Mouse (Mus musculus): ENCODE data around the gene Nek8.
A peak's percentile ranks its signal among the peaks of the same experiment; 100 is the strongest.
"Not testable (repeated sequence)": the region's sequence is repeated elsewhere in the genome, so short reads cannot be mapped to it uniquely, and the experiment has no call there.

Nek8 gene

DNA sequence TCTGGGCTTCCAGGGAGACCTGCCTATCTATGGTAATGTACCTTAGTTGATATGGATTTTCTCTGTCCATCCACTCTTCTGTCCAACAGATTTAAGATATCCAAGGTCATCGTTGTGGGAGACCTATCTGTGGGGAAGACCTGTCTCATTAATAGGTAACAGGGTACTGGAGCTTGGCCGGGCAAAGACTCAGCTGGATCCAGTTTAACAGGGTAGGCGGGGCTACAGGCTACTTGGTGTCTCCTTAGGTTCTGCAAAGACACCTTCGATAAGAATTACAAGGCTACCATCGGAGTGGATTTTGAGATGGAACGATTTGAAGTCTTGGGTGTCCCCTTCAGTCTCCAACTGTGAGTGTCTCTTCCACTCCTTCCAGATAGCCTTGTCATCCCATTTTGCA lies 13.6 kb upstream of the Nek8 start:
- H3K27me3 ChIP-seq (ENCODE audit: control insufficient read depth, insufficient read depth, low read length, poor library complexity, severe bottlenecking) = no peaks in the 10 kb centered on the region
- no peak for DNase-seq (ENCODE audit: low read depth, low spot score)

DNA sequence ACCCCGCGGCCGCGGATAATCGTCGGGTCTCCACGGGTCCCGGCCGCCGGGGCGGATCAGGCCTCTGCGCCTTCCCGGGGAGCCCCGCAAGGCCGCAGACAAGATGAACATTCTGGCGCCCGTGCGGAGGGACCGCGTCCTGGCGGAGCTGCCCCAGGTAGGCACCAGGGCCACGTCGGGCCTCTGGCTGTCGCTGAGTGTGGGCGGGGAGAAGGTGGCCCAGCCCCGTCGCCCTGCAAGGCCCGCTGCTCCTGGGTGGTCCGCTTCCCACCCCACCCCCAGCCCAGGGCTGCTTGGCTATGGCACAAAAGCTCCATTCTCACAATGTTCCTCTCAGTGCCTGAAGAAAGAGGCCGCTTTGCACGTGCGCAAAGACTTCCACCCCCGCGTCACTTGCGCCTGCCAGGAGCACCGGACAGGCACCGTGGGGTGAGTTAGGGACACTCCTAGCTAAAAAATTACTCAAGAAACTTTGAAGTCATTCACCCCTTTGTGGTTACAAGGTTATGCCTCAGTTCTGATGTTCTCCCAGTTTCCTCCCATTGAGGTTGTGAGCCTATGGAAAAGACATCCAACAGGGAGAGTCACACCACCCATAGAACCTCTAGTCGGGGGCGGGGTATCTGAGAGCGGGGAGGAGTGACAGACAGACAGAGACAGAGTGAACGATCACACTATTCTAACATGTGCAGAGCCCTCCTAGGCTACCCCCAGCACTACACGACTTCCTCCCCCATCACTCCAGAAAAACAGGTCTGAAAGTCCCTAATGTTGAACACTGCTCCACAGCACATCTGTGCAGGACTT lies 13.0 kb upstream of the Nek8 start:
- H3K27me3 ChIP-seq (ENCODE audit: control insufficient read depth, insufficient read depth, low read length, poor library complexity, severe bottlenecking) = no peaks in the 10 kb centered on the region
- H3K36me3 ChIP-seq (ENCODE audit: control insufficient read depth, insufficient read depth, low read length, poor library complexity, severe bottlenecking) = no peaks in the 10 kb centered on the region
- peak; percentile 35 for DNase-seq (ENCODE audit: low read depth, low spot score)

More for the DNA sequence above, 13.6 kb upstream of the Nek8 start:
- H3K36me3 ChIP-seq (ENCODE audit: control insufficient read depth, insufficient read depth, low read length, poor library complexity, severe bottlenecking) = no peaks in the 10 kb centered on the region

DNA sequence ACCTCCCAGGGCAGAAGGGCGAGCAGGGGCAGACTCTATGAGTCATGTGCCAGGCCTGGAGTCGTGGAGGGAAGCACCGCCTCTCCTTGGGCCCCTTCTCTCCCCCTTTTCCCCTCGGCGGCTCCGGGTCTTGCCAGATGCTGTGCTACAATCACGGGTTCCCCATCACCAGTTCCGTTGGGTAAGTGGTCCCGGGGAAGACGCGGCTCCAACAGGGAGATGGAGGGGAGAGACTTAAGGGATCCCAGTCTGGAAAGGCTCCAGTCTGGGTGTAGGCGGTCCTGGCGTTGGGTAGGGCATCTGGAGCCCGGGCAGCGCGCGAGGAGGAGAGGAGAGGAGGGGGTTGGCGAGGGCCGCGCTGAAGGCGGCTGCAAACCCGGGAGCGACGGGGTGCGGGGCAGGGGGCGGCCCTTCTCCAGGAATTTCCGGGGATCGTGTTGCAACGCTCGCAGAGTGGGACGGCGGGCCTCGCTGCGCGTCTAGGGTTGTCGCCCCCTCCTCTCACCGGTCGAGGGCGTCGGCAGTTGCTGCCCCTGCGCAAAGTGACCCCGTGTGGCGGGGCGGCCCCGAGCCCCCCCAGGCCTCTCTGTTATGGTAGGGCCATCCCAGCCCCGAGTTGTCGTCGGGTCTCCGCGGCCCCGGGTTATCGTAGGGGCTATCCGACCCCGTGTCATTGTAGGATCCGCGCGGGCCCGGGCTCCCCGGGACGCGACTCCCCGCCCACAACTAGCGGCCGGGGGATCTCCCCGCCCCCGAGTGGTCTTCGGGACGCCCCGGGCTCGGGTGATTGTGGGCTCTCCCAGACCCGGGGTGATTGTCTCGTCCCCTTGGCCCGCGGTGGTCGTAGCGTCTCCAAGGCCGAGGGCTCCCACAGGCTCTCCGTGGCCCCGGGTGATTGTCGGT lies 12.1 kb upstream of the Nek8 start, which contains the start of gene Rab34:
Rab34 (plus strand) TSS at position 100 of the 903 bp plus-strand sequence.
- Histone ChIP-seq H3K27me3 (ENCODE audit: control insufficient read depth, insufficient read depth, low read length, poor library complexity, severe bottlenecking) (no peaks in the 10 kb centered on the region), H3K36me3 (ENCODE audit: control insufficient read depth, insufficient read depth, low read length, poor library complexity, severe bottlenecking) (no peaks in the 10 kb centered on the region)
- DNase-seq (ENCODE audit: low read depth, low spot score) = no peak

DNA sequence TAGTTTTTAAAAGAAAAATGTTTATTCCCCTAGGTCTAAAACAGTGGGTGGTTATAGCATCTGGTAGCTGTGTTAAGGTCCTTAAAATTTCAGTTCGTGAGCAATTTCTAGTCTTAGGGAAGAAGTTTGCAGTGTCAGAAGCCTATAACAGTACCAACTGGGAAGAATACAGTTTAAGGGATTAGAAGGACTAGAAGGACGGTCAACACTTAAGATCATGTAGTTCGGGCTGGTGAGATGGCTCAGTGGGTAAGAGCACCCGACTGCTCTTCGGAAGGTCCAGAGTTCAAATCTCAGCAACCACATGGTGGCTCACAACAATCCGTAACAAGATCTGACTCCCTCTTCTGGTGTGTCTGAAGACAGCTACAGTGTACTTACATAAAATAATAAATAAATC lies 8.2 kb upstream of the Nek8 start:
- not testable (repeated sequence) for DNase-seq (ENCODE audit: low read depth, low spot score); H3K27me3 ChIP-seq (ENCODE audit: control insufficient read depth, insufficient read depth, low read length, poor library complexity, severe bottlenecking); H3K36me3 ChIP-seq (ENCODE audit: control insufficient read depth, insufficient read depth, low read length, poor library complexity, severe bottlenecking)

DNA sequence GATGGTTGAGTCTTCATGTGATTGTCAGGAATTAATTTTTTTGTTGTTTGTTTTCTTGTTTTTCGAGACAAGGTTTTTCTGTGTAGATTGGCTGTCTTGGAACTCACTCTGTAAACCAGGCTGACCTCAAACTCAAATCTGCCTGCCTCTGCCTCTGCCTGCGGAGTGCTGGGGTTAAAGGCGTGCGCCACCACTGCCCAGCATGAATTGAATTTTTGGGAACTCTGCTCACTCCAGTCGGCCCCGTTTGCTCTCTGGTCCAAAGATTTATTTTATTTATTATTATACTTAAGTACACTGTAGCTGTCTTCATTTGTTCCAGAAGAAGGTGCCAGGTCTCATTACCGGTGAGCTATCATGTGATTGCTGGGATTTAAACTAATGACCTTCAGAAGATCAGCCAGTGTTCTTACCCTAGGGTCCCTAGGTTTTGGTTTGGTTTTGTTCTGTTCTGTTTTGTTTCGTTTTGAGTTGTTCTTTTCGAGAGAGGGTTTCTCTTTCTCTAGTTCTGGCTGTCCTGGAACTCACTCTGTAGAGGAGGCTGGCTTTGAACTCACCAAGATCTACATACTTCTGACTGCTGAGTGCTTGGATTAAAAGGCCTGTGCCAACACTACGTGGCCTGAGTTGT lies 7.5 kb upstream of the Nek8 start:
- peaks cover 8% of the 10 kb centered on the region for H3K36me3 ChIP-seq (ENCODE audit: control insufficient read depth, insufficient read depth, low read length, poor library complexity, severe bottlenecking)
- no peaks in the 10 kb centered on the region for H3K27me3 ChIP-seq (ENCODE audit: control insufficient read depth, insufficient read depth, low read length, poor library complexity, severe bottlenecking)
- DNase-seq (ENCODE audit: low read depth, low spot score) = no peak

DNA sequence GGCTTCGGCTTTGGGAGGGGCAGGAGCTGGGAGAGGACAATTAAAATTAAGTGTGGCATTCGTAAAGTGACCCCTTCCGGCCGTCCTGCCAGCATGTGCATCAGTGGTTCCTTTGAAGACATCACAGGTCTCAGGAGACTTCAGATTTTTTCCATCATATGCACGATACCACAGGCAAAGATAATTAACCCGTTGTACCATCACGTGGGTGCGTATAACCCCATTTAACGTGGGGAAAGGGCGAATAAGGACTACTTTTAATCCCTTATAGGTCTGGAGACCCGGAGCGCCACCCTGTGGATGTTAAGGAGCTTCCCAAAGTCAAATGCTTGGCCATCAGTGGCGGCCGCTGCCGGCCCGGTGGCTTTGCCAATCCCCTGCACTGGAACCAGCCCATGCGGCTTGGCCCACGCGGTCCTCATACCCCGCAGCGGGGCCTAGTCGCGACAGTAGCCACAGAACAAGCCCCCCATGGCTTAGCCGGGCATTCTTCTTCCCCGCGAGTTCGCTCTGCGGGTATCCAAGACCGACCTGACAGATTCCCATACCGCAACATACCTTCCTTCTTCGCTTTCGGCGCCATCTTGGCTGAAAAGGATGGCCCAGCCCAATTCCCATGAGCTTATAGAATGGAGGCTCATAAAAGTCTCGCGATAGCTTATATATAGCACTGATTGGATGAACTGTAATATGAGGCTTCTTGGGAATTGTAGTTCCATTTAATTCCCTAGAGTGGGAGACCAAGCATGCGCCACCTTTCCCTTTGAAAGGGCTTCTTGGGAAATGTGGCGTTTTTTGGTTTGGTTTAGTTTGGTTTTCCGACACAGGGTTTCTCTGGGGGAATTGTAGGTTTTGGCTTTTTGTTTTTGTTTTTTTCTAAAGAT lies 6.7 kb upstream of the Nek8 start, which contains the start of gene Rpl23a:
Rpl23a (minus strand) TSS at position 624 of the 884 bp plus-strand sequence.
- DNase-seq (ENCODE audit: low read depth, low spot score) = peak; percentile 92
- Histone ChIP-seq H3K36me3 (ENCODE audit: control insufficient read depth, insufficient read depth, low read length, poor library complexity, severe bottlenecking) (peaks cover 8% of the 10 kb centered on the region), H3K27me3 (ENCODE audit: control insufficient read depth, insufficient read depth, low read length, poor library complexity, severe bottlenecking) (no peaks in the 10 kb centered on the region)

DNA sequence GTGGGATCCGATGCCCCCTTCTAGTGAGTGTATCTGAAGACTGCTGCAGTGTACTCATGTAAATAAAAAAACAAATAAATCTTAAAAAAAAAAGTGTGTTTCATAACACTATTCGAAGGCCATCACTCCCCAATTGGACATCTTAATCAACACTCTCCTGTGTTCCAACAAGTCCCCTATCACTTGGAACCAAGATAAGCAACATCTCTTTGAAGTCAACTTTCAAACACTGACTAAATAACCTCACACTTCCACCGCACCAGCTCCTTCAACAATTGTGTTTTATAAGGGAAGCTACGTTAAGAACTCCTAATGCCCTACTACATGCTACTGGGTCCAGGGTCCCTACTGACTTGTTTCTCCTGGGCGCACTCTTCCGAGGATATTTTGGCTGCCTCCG lies 6.0 kb upstream of the Nek8 start:
- H3K36me3 ChIP-seq (ENCODE audit: control insufficient read depth, insufficient read depth, low read length, poor library complexity, severe bottlenecking) = peaks cover 8% of the 10 kb centered on the region
- H3K27me3 ChIP-seq (ENCODE audit: control insufficient read depth, insufficient read depth, low read length, poor library complexity, severe bottlenecking) = no peaks in the 10 kb centered on the region
- DNase-seq (ENCODE audit: low read depth, low spot score) = no peak

DNA sequence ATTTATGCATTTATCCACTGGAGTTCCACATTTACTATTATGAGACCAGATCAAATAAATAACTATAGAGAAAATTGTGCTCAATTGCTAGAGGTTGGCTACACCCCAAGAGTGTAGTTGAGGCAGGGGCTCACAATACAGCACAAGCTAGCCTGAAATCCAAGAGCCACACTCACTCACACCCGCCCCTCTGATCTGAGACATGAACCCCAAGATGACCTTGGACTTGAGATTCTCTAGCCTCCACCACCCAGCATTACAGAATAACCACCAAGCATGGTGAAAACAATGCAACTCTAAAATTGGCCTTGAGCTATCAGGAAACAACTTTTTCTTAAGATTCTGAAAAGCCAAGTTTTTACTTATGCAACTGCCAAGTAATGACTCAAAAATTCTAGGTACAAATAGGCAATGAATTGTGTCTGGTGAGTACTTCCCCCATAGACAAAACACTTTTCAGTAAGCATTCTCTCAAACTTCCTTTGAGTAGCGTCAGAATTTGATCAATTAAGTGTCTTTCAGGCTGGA lies 5.4 kb upstream of the Nek8 start:
- Histone ChIP-seq H3K27me3 (ENCODE audit: control insufficient read depth, insufficient read depth, low read length, poor library complexity, severe bottlenecking) (no peaks in the 10 kb centered on the region), H3K36me3 (ENCODE audit: control insufficient read depth, insufficient read depth, low read length, poor library complexity, severe bottlenecking) (peaks cover 8% of the 10 kb centered on the region)
- no peak for DNase-seq (ENCODE audit: low read depth, low spot score)

DNA sequence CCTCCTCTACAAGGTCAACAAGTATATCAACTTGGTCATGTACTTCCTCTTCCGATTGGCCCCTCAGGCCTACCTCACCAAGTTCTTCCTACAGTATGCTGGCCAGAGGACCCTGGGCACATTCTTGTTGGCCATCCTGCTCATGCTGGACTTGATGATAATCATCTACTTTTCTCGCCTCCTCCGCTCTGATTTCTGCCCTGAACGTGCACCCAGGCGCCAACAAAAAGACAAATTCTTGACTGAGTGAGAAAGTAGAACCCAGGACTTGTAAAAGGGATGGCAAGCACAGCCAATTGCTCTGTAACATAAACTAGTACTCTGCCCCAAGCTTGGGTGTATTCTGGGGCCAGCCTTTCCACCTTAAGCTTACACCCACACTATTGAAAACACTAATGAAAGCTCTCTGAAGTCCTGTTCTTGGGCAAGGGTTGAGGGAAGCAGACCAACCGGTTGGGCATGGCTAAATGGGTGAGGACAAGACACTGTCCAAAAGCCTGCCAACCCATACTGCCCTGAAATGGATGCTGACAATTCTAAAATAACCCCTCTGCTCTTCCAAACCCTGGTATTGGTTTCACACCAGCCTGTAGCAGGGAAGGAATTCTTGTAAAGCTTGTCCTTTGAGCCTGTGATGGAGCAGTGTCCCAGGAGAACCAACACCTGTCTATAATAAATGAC lies 3.7 kb upstream of the Nek8 start:
- Histone ChIP-seq H3K27me3 (ENCODE audit: control insufficient read depth, insufficient read depth, low read length, poor library complexity, severe bottlenecking) (no peaks in the 10 kb centered on the region), H3K36me3 (ENCODE audit: control insufficient read depth, insufficient read depth, low read length, poor library complexity, severe bottlenecking) (peaks cover 8% of the 10 kb centered on the region)
- DNase-seq (ENCODE audit: low read depth, low spot score) = no peak

DNA sequence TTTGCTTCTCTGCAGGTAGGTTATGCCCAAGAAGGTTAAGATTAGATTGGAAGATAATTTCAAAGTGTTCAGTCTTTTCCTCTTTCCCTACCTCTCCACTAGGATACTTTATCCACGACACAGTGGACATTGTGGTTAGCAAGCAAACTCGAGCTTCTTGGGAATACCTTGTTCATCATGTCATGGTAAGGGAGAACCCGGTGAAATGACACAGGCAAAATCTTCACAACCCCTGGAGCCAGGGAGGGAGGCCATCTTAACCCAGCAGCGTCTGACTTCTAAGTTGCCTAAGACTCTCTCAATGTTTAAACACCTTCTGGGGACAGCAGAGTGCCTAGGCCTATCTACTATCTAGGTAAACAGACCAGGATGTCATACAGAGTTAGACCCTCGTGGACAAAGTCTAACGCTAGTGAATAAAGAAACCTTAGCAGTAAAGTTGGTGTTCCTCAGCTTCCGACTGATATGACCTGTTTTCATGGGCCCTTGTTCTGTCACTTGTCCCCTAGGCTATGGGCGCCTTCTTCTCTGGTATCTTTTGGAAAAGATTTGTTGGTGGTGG lies 3.0 kb upstream of the Nek8 start:
- H3K36me3 ChIP-seq (ENCODE audit: control insufficient read depth, insufficient read depth, low read length, poor library complexity, severe bottlenecking) = peaks cover 8% of the 10 kb centered on the region

DNA sequence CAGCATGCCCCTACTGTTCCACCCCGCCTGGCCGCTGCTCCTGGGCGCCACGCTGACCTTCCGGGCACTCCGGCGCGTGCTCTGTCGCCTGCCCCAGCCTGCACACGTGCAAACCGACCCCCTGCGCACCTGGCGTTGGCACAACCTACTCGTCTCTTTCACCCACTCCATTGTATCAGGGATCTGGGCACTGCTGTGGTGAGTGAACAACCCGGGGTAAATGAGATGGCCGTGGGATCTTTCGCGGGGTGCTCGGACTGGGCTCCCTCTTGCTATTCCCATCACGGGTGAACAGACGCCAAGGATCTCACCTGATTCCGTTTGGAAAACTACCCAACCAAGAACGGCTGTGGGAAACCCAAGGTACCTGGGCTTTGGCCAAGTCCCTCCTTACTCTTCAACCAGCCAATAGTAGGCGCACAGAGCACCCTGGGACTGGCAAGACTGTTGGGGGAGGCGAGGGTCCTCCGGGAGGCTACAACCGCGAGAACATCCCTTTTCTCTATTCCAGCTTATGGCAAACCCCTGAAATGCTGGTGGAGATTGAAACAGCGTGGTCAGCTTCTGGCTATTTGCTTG lies 2.5 kb upstream of the Nek8 start:
- peaks cover 8% of the 10 kb centered on the region for H3K36me3 ChIP-seq (ENCODE audit: control insufficient read depth, insufficient read depth, low read length, poor library complexity, severe bottlenecking)
- no peaks in the 10 kb centered on the region for H3K27me3 ChIP-seq (ENCODE audit: control insufficient read depth, insufficient read depth, low read length, poor library complexity, severe bottlenecking)
- DNase-seq (ENCODE audit: low read depth, low spot score) = peak; percentile 23

More for the DNA sequence above, 3.0 kb upstream of the Nek8 start:
- no peaks in the 10 kb centered on the region for H3K27me3 ChIP-seq (ENCODE audit: control insufficient read depth, insufficient read depth, low read length, poor library complexity, severe bottlenecking)
- no peak for DNase-seq (ENCODE audit: low read depth, low spot score)

DNA sequence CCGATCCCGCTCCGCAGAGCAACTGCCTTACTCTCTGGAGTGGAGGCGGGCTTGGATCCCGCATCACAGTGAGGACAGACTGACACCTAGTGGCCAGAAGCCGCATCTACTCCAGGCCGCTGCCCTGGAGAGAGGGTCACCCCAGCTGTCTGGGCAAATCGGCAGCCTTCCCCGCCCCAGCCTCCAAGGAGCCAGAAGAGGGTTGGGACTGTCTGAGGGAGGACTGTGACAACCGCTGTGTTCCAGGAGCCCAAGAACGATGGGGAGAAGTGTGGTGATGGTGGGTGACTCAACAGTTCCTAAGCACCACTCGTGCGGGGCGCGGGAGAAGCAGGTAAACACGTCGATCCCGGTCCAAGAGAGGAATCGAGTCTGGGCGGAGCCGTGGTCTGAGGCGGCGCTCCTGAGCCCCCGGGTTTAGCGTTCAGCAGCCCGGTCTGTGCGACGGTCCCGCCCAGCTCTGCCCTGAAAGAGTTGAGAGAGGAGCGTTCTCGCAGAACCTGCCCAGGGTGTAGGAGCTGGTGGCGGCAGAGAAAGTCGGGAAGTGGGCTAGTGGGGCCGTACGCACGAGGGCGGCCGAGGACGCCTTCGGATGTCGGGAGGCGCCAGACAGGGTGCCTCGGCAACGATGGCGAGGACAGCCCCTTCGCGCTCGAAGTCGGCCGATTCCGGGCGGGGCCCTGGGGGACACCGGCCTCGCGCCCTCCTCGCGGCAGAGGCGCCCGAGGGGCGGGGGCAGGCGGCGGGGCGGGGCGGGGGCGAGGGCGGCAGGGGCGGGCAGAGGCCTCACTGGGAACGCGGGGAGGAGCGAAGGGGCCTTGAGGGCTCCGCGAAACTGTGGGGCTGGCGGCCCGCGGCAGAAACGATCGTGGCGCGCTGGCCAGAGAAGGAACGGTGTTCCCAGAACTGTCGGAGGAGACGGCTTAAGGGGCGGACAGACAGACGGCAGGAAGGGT lies 1.7 kb upstream of the Nek8 start:
- DNase-seq (ENCODE audit: low read depth, low spot score) = peak; percentile 93
- Histone ChIP-seq H3K27me3 (ENCODE audit: control insufficient read depth, insufficient read depth, low read length, poor library complexity, severe bottlenecking) (no peaks in the 10 kb centered on the region), H3K36me3 (ENCODE audit: control insufficient read depth, insufficient read depth, low read length, poor library complexity, severe bottlenecking) (peaks cover 8% of the 10 kb centered on the region)

All from splenic B cell, adult 2 months (primary cell).